In the genomic region with DNA sequence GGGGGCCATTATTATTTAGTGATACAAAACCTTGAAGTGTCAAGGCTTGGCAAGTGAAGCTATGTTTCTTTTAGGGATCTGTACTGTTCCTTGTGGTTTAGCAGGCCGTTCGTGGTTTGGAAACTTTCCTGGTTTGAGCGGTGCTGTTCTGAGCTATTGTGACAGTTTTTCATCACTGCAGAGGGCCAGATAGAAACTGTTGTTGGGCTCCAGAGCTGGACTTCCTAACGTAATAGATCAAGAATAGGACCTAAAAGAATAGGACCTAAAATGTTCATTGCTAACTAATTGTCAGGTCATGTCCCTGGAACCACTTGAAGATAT, we compare ENCODE assay signal across 8 mouse cellular contexts. TPM values are rescaled to one million over a fixed set of nuclear protein-coding genes. Genes with fewer than 3 reads are reported as not detected.
DNase-seq lines count a peak whose midpoint lies in the region; ATAC-seq and TF ChIP-seq lines count a peak whose summit lies in the region.

No protein-coding gene starts in this region.

- no peak for DNase-seq in cerebellum, adult 2 months
- no peak for DNase-seq in cerebellum, postnatal 36 days
- DNase-seq in testis, postnatal 14 days (ENCODE audit: low spot score) = no peak
- no peak for DNase-seq in layer of hippocampus, postnatal 25 days (ENCODE audit: extremely low spot score in 1 of 2, low spot score in 1 of 2)
- no peak for DNase-seq in frontal cortex, postnatal 25 days (ENCODE audit: low spot score in 2 of 2)
- DNase-seq in thymus, postnatal 25 days = no peak

- no peak for TF ChIP-seq POLR2A in cerebellum, adult 2 months (IDR thresholded peaks at IDR 0.05; ENCODE audit: borderline replicate concordance, insufficient read depth, low read length)
- no peak for TF ChIP-seq POLR2A in testis, adult 2 months (IDR thresholded peaks at IDR 0.05; ENCODE audit: control insufficient read depth, low read depth, low read length)

- H3K27ac ChIP-seq in cerebellum, adult 2 months (ENCODE audit: insufficient read depth, low read length) = no peak overlapping the region
- peak overlapping the region; percentile 80 for H3K27ac ChIP-seq in testis, adult 2 months (ENCODE audit: control insufficient read depth, insufficient read depth, low read depth, low read length)
- H3K27ac ChIP-seq in liver, embryonic 15.5 days (replicated peaks) = peak overlapping the region; percentile 94

- no peaks in the 10 kb centered on the region; the same call in 1 of the 2 replicates for H3K4me1 ChIP-seq in cerebellum, adult 2 months (ENCODE audit: control insufficient read depth, insufficient read depth, low read length)
- H3K4me1 ChIP-seq in testis, adult 2 months (ENCODE audit: control insufficient read depth, insufficient read depth, low read length) = no peaks in the 10 kb centered on the region
- H3K4me1 ChIP-seq in liver, embryonic 15.5 days (replicated peaks) = peaks cover 26% of the 10 kb centered on the region

- peak overlapping the region; percentile 62 for H3K9ac ChIP-seq in liver, embryonic 15.5 days

- no peak for TF ChIP-seq CTCF in cerebellum, adult 2 months (IDR thresholded peaks at IDR 0.05; ENCODE audit: borderline replicate concordance, insufficient read depth, low read depth, low read length)
- no peak for TF ChIP-seq CTCF in testis, adult 2 months (IDR thresholded peaks at IDR 0.05; ENCODE audit: control insufficient read depth, insufficient read depth, insufficient replicate concordance, low read depth, low read length)

- no peaks in the 10 kb centered on the region; the same call in 1 of the 2 replicates for H3K36me3 ChIP-seq in testis, adult 2 months (ENCODE audit: control insufficient read depth, insufficient read depth, low read length)
- peaks cover 32% of the 10 kb centered on the region for H3K36me3 ChIP-seq in liver, embryonic 15.5 days (replicated peaks)

- H3K9me3 ChIP-seq in liver, embryonic 15.5 days (replicated peaks) = no peaks in the 10 kb centered on the region

- no peak; the same call in 1 of the 2 replicates for ATAC-seq in liver, embryonic 15.5 days (ENCODE audit: insufficient read depth)

- WGBS in cerebellum, adult 2 months = 0% methylated on average over 4 of the region's 4 CpGs
- 0% methylated on average over 4 of the region's 4 CpGs for WGBS in liver, embryonic 15.5 days (ENCODE audit: insufficient replicate concordance)

- H3K4me2 ChIP-seq in liver, embryonic 15.5 days = peak overlapping the region; percentile 69

- H3K4me3 ChIP-seq in cerebellum, adult 2 months (replicated peaks; ENCODE audit: insufficient read depth, low read depth, low read length) = peak overlapping the region; percentile 82
- H3K4me3 ChIP-seq in testis, adult 2 months (ENCODE audit: control insufficient read depth, low read depth, low read length) = peak overlapping the region; percentile 85
- H3K4me3 ChIP-seq in liver, embryonic 15.5 days (replicated peaks) = peak overlapping the region; percentile 74

- H3K27me3 ChIP-seq in cerebellum, adult 2 months (ENCODE audit: control insufficient read depth, insufficient read depth, low read length) = no peaks in the 10 kb centered on the region
- H3K27me3 ChIP-seq in testis, adult 2 months (ENCODE audit: control insufficient read depth, insufficient read depth, low read length) = no peaks in the 10 kb centered on the region
- no peaks in the 10 kb centered on the region for H3K27me3 ChIP-seq in liver, embryonic 15.5 days

RNA-seq across cellular contexts. Expression of a gene that starts 0.4 kb away (rescaled TPM):
- polyA plus RNA-seq in cerebellum, adult 2 months (2012; rRNA removed) = 6.4 and 7.4 TPM in 2 replicates
- polyA plus RNA-seq in testis, adult 2 months (2012; rRNA removed) = 3.9 and 4.1 TPM in 2 replicates
- polyA plus RNA-seq in liver, embryonic 15.5 days (2015; fragmentation: Nextera tagmentation; extraction: Ambion mirVana) = 3.8 and 4.3 TPM in 2 replicates
- total RNA-seq in layer of hippocampus, postnatal 25 days (2021) = 1 to 10 TPM; 2.3 to 2.5 TPM

RNA-seq across cellular contexts. Expression of a gene that starts 0.5 kb away (rescaled TPM):
- 14.3 and 14.8 TPM in 2 replicates for polyA plus RNA-seq in cerebellum, adult 2 months (2012; rRNA removed)
- polyA plus RNA-seq in testis, adult 2 months (2012; rRNA removed) = 50.5 and 60.0 TPM in 2 replicates
- 20.3 and 27.3 TPM in 2 replicates for polyA plus RNA-seq in liver, embryonic 15.5 days (2015; fragmentation: Nextera tagmentation; extraction: Ambion mirVana)
- total RNA-seq in layer of hippocampus, postnatal 25 days (2021) = 10 to 100 TPM; 16.0 to 17.4 TPM

RNA-seq across cellular contexts. Expression of a gene that starts 54.5 kb away (rescaled TPM):
- 446 and 457 TPM in 2 replicates for polyA plus RNA-seq in cerebellum, adult 2 months (2012; rRNA removed)
- 52.1 and 53.8 TPM in 2 replicates for polyA plus RNA-seq in testis, adult 2 months (2012; rRNA removed)
- 6.6 and 7.9 TPM in 2 replicates for polyA plus RNA-seq in liver, embryonic 15.5 days (2015; fragmentation: Nextera tagmentation; extraction: Ambion mirVana)
- total RNA-seq in layer of hippocampus, postnatal 25 days (2021) = 100 to 1,000 TPM; 675 to 811 TPM
